Mouse (Mus musculus) intestine, embryonic 16.5 days (tissue): ENCODE measurements around the gene Erc1. TPM values are rescaled to one million over a fixed set of nuclear protein-coding genes. Genes with fewer than 3 reads are reported as not detected.

Source experiments
- ATAC-seq: fragments of 200-750 bp; cut with Nextera tagmentation; 2 replicates; pipeline ENCODE4 v1.8.0; 2017; ENCODE audit warnings: moderate TSS enrichment, moderate library complexity
- H3K27ac ChIP-seq: fragments of 300-500 bp; sonication (generic); 2 replicates; pipeline ENCODE4 v1.5.1; 2014; ENCODE audit warnings: mild to moderate bottlenecking, low read length
- H3K27me3 ChIP-seq: fragments of 300-500 bp; sonication (generic); replicated peaks from 2 replicates; pipeline ENCODE4 v1.6.1; 2014; ENCODE audit warnings: low read length, control low read depth, mixed read lengths; ENCODE audit not compliant: control insufficient read depth, insufficient read depth
- H3K36me3 ChIP-seq: fragments of 300-500 bp; sonication (generic); 2 replicates; pipeline ENCODE4 v1.6.1; 2014; ENCODE audit warnings: low read length, control low read depth; ENCODE audit not compliant: control insufficient read depth, insufficient read depth
- H3K4me1 ChIP-seq: fragments of 300-500 bp; sonication (generic); 2 replicates; pipeline ENCODE4 v1.6.1; 2014; ENCODE audit warnings: low read length, control low read depth, mixed read lengths; ENCODE audit not compliant: control insufficient read depth, insufficient read depth
- H3K4me2 ChIP-seq: fragments of 300-500 bp; sonication (generic); 2 replicates; pipeline ENCODE4 v1.6.1; 2014; ENCODE audit warnings: low read depth, low read length, control low read depth
- H3K4me3 ChIP-seq: fragments of 300-500 bp; sonication (generic); 2 replicates; pipeline ENCODE4 v1.5.1; 2014; ENCODE audit warnings: mild to moderate bottlenecking, low read length
- H3K9ac ChIP-seq: fragments of 300-500 bp; sonication (generic); 2 replicates; pipeline ENCODE4 v1.6.1; 2014; ENCODE audit warnings: low read depth, low read length
- H3K9me3 ChIP-seq: fragments of 300-500 bp; sonication (generic); 2 replicates; pipeline ENCODE4 v1.6.1; 2016; ENCODE audit warnings: low read length, control low read depth; ENCODE audit not compliant: control insufficient read depth
- WGBS: fragments of 180-500 bp; shearing (Covaris S2); extraction: QIAGEN DNeasy Blood & Tissue Kit; methylation state at CpG from one replicate; pipeline ENCODE4 v1.1.7; 2014; 5-methylcytosine and 5-hydroxymethylcytosine counted together
- polyA plus RNA-seq: library from polyadenylated mRNA; unstranded; fragments of >200 nt; fragmentation: Nextera tagmentation; extraction: Ambion mirVana; gene quantifications from 2 replicates; pipeline ENCODE4 v1.2.1, GENCODE M21; 2015

Erc1 gene
- polyA plus RNA-seq, 1 experiment from 2014 or later, result 8.0 TPM

GRCm38 (mm10) chr6:119595440-119595839 lies 252.5 kb downstream of the Erc1 start:
- Histone ChIP-seq H3K4me3 (no peak overlapping the region), H3K9ac (no peak overlapping the region), H3K4me1 (no peaks in the 10 kb centered on the region), H3K27ac (no peak overlapping the region), H3K9me3 (no peaks in the 10 kb centered on the region), H3K4me2 (no peak overlapping the region), H3K27me3 (no peaks in the 10 kb centered on the region), H3K36me3 (no peaks in the 10 kb centered on the region)
- no peak for ATAC-seq
- WGBS, result 96% methylated on average over 4 of the region's 4 CpGs

- no peaks in the 10 kb centered on the region for H3K4me1 ChIP-seq
- no peaks in the 10 kb centered on the region for H3K36me3 ChIP-seq
- no peak overlapping the region for H3K9ac ChIP-seq
- H3K4me3 ChIP-seq, result no peak overlapping the region
- H3K27me3 ChIP-seq, result no peaks in the 10 kb centered on the region
- H3K27ac ChIP-seq, result no peak overlapping the region
- no peak for ATAC-seq
- H3K4me2 ChIP-seq, result no peak overlapping the region
- 71% methylated on average over 2 of the region's 2 CpGs for WGBS
- H3K9me3 ChIP-seq, result no peaks in the 10 kb centered on the region
These were observed 257.1 kb downstream of the Erc1 start for GRCm38 (mm10) chr6:119590872-119591271.

- ATAC-seq, result no peak
- WGBS, result 81% methylated on average over 2 of the region's 2 CpGs
- H3K9ac ChIP-seq, result no peak overlapping the region
- no peak overlapping the region for H3K4me3 ChIP-seq
- H3K36me3 ChIP-seq, result no peaks in the 10 kb centered on the region
- no peak overlapping the region for H3K27ac ChIP-seq
- no peaks in the 10 kb centered on the region for H3K27me3 ChIP-seq
- H3K9me3 ChIP-seq, result no peaks in the 10 kb centered on the region
- 0 out of 2 replicates have a peak, but pooled peaks cover 3% of the 10 kb centered on the region for H3K4me1 ChIP-seq
- H3K4me2 ChIP-seq, result no peak overlapping the region
These were observed 260.1 kb downstream of the Erc1 start for GRCm38 (mm10) chr6:119587897-119588296.

GRCm38 (mm10) chr6:119587454-119587853 lies 260.5 kb downstream of the Erc1 start:
- no peaks in the 10 kb centered on the region for H3K27me3 ChIP-seq
- no peak overlapping the region for H3K4me2 ChIP-seq
- no peaks in the 10 kb centered on the region for H3K36me3 ChIP-seq
- H3K4me1 ChIP-seq, result 0 out of 2 replicates have a peak, but pooled peaks cover 3% of the 10 kb centered on the region
- ATAC-seq, result no peak
- H3K9me3 ChIP-seq, result no peaks in the 10 kb centered on the region
- H3K9ac ChIP-seq, result no peak overlapping the region
- H3K27ac ChIP-seq, result no peak overlapping the region
- H3K4me3 ChIP-seq, result no peak overlapping the region

- Histone ChIP-seq H3K27me3 (no peaks in the 10 kb centered on the region), H3K4me2 (no peak overlapping the region), H3K4me3 (no peak overlapping the region), H3K4me1 (0 out of 2 replicates have a peak, but pooled peaks cover 3% of the 10 kb centered on the region), H3K36me3 (no peaks in the 10 kb centered on the region), H3K9me3 (no peaks in the 10 kb centered on the region), H3K9ac (no peak overlapping the region), H3K27ac (no peak overlapping the region)
- WGBS, result 74% methylated on average over 5 of the region's 5 CpGs
- no peak for ATAC-seq
These were observed 262.2 kb downstream of the Erc1 start for GRCm38 (mm10) chr6:119585652-119586375.

- H3K9ac ChIP-seq, result no peak overlapping the region
- H3K36me3 ChIP-seq, result no peaks in the 10 kb centered on the region
- H3K9me3 ChIP-seq, result no peaks in the 10 kb centered on the region
- no peaks in the 10 kb centered on the region for H3K27me3 ChIP-seq
- WGBS, result 39% methylated on average over 1 of the region's 1 CpGs
- no peak for ATAC-seq
- H3K27ac ChIP-seq, result no peak overlapping the region
- H3K4me3 ChIP-seq, result no peak overlapping the region
- H3K4me2 ChIP-seq, result no peak overlapping the region
- 0 out of 2 replicates have a peak, but pooled peaks cover 3% of the 10 kb centered on the region for H3K4me1 ChIP-seq
These were observed 263.9 kb downstream of the Erc1 start for GRCm38 (mm10) chr6:119584061-119584460.

GRCm38 (mm10) chr6:119583165-119583564 lies 264.8 kb downstream of the Erc1 start:
- H3K4me1 ChIP-seq, result peaks cover 7% of the 10 kb centered on the region
- H3K9me3 ChIP-seq, result no peaks in the 10 kb centered on the region
- no peak overlapping the region for H3K4me2 ChIP-seq
- no peak overlapping the region for H3K27ac ChIP-seq
- no peaks in the 10 kb centered on the region for H3K36me3 ChIP-seq
- H3K27me3 ChIP-seq, result no peaks in the 10 kb centered on the region
- no peak overlapping the region for H3K9ac ChIP-seq
- ATAC-seq, result no peak
- WGBS, result 66% methylated on average over 5 of the region's 5 CpGs
- no peak overlapping the region for H3K4me3 ChIP-seq

- 85% methylated on average over 4 of the region's 4 CpGs for WGBS
- Histone ChIP-seq H3K36me3 (no peaks in the 10 kb centered on the region), H3K27me3 (no peaks in the 10 kb centered on the region), H3K4me1 (peaks cover 4% of the 10 kb centered on the region), H3K9me3 (no peaks in the 10 kb centered on the region), H3K4me2 (no peak overlapping the region), H3K9ac (no peak overlapping the region), H3K4me3 (no peak overlapping the region), H3K27ac (no peak overlapping the region)
- ATAC-seq, result no peak
These were observed 271.3 kb downstream of the Erc1 start for GRCm38 (mm10) chr6:119576706-119577105.

- no peak for ATAC-seq
- Histone ChIP-seq H3K9me3 (no peaks in the 10 kb centered on the region), H3K27me3 (no peaks in the 10 kb centered on the region), H3K36me3 (no peaks in the 10 kb centered on the region), H3K4me2 (no peak overlapping the region), H3K9ac (no peak overlapping the region), H3K4me1 (peaks cover 4% of the 10 kb centered on the region), H3K4me3 (no peak overlapping the region), H3K27ac (no peak overlapping the region)
- WGBS, result 93% methylated on average over 12 of the region's 12 CpGs
These were observed 272.6 kb downstream of the Erc1 start for GRCm38 (mm10) chr6:119575331-119575730.

GRCm38 (mm10) chr6:119572296-119572695 lies 275.7 kb downstream of the Erc1 start:
- no peak overlapping the region for H3K4me3 ChIP-seq
- no peaks in the 10 kb centered on the region for H3K4me1 ChIP-seq
- no peak for ATAC-seq
- 76% methylated on average over 7 of the region's 7 CpGs for WGBS
- no peak overlapping the region for H3K4me2 ChIP-seq
- H3K27me3 ChIP-seq, result no peaks in the 10 kb centered on the region
- no peak overlapping the region for H3K27ac ChIP-seq
- no peaks in the 10 kb centered on the region for H3K36me3 ChIP-seq
- H3K9me3 ChIP-seq, result no peaks in the 10 kb centered on the region
- no peak overlapping the region for H3K9ac ChIP-seq
